Mouse (Mus musculus) small intestine, adult 2 months (tissue): ENCODE measurements around the gene Rcn2. TPM values are rescaled to one million over a fixed set of nuclear protein-coding genes. Genes with fewer than 3 reads are reported as not detected.

Experiments
- H3K27ac ChIP-seq: fragments of 200-500 bp; 2 replicates; pipeline ENCODE4 v1.5.1; 2012; ENCODE audit warnings: low read depth, low read length, control low read depth, inconsistent platforms; ENCODE audit not compliant: insufficient read depth
- H3K27me3 ChIP-seq: fragments of 200-500 bp; 2 replicates; pipeline ENCODE4 v1.6.1; 2012; ENCODE audit warnings: mild to moderate bottlenecking, moderate library complexity, low read length, inconsistent platforms; ENCODE audit not compliant: control insufficient read depth, insufficient read depth
- H3K36me3 ChIP-seq: fragments of 200-500 bp; 2 replicates; pipeline ENCODE4 v1.6.1; 2012; ENCODE audit warnings: mild to moderate bottlenecking, low read length, control low read depth, inconsistent platforms; ENCODE audit not compliant: control insufficient read depth, insufficient read depth
- H3K4me1 ChIP-seq: fragments of 200-500 bp; 2 replicates; pipeline ENCODE4 v1.6.1; 2012; ENCODE audit warnings: low read length, inconsistent platforms, mixed read lengths; ENCODE audit not compliant: control insufficient read depth, insufficient read depth, insufficient read length
- H3K4me3 ChIP-seq: fragments of 200-500 bp; 2 replicates; pipeline ENCODE4 v1.5.1; 2012; ENCODE audit warnings: low read depth, mild to moderate bottlenecking, control low read depth, inconsistent platforms, low read length, moderate library complexity
- CTCF ChIP-seq: fragments of 200-500 bp; IDR thresholded peaks from 2 replicates; pipeline ENCODE4 v1.5.1; 2012; ENCODE audit warnings: low read depth, mild to moderate bottlenecking, control low read depth, inconsistent platforms, low read length, moderate library complexity, mixed read lengths; ENCODE audit not compliant: insufficient replicate concordance, insufficient read length; ENCODE audit errors: extremely low read depth
- POLR2A ChIP-seq: fragments of 200-500 bp; IDR thresholded peaks from 2 replicates; pipeline ENCODE4 v1.6.1; 2012; ENCODE audit warnings: low read depth, mild to moderate bottlenecking, control low read depth, inconsistent platforms, low read length, moderate library complexity
- WGBS: fragments of 180-500 bp; shearing (Covaris S2); methylation state at CpG from one replicate; pipeline ENCODE4 v1.1.7; 2018; 5-methylcytosine and 5-hydroxymethylcytosine counted together
- polyA plus RNA-seq: library from polyadenylated mRNA; depleted of rRNA; stranded (reverse); fragments of >200 nt; gene quantifications from 2 replicates; pipeline ENCODE4 v1.2.3, GENCODE M21; 2012

Rcn2 gene
- polyA plus RNA-seq, 1 experiment: 34.2 TPM

DNA sequence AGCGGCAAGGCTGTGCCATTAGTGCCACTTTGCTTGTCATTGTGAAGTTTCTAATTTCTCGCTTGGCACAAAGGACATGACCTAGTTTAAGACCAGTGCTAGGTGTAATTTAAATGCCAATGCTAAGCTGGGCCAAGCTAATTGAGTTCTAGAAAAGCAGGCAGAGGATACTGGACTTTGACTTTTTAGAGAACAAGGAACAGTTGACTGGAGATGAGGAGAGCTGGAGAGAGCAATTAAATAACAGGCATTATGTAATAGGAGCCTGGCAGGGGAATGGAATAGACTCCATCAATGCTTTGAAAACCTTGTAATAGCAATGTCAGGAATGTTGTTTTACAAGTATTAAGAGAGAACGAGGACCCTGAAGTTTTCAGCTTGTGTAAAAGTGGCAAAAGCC is 12.2 kb downstream of the Rcn2 start:
- Histone ChIP-seq H3K27ac (no peak overlapping the region), H3K4me1 (no peaks in the 10 kb centered on the region), H3K36me3 (peaks cover 16% of the 10 kb centered on the region), H3K27me3 (no peaks in the 10 kb centered on the region), H3K4me3 (no peak overlapping the region)
- WGBS: 70% methylated on average over 3 of the region's 3 CpGs
- TF ChIP-seq POLR2A (no peak), CTCF (no peak)

DNA sequence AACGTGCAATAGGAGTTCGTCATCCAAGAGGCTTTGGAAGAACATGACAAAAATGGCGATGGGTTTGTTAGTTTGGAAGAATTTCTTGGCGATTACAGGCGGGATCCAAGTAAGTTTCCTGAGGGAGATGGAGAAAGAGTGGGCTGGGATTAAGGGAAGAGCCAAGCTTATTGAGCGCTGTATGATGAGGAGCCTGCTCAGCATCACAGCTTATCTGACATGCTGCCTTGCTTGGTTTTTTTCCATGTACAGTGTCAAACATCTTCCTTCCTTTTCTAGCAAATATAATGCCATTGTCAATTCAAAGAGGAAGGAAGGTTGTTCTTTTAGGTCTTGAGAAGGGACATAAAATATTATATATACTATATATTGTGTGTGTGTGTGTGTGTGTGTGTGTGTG is 14.5 kb downstream of the Rcn2 start:
- Histone ChIP-seq H3K36me3 (peaks cover 28% of the 10 kb centered on the region), H3K27me3 (no peaks in the 10 kb centered on the region), H3K27ac (no peak overlapping the region), H3K4me1 (no peaks in the 10 kb centered on the region), H3K4me3 (no peak overlapping the region)
- 92% methylated on average over 6 of the region's 6 CpGs for WGBS
- no peak for TF ChIP-seq POLR2A
- no peak for TF ChIP-seq CTCF

DNA sequence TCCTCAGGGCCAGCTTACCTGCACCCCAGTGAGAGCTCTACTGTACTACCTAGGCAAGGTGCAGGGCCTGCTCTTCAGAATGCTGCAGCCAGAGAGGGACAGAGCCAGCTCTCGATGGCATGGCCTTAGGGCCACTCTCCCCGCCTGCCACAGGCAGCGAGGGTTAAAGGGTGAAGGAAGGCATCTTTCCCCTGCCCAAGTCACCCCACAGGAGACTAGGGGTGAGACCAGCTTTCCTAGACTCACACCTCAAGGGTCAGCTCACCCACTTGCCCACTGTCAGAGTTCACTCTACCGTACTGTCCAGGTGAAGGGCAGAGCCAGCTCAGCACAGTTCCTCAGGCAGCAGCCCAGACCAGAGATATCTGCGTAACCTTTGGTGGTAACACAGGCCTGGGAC is 20.7 kb downstream of the Rcn2 start:
- Histone ChIP-seq H3K27ac (no peak overlapping the region), H3K27me3 (no peaks in the 10 kb centered on the region), H3K4me3 (no peak overlapping the region), H3K36me3 (peaks cover 22% of the 10 kb centered on the region), H3K4me1 (no peaks in the 10 kb centered on the region)
- WGBS: 98% methylated on average over 5 of the region's 5 CpGs
- no peak for TF ChIP-seq POLR2A
- no peak for TF ChIP-seq CTCF

DNA sequence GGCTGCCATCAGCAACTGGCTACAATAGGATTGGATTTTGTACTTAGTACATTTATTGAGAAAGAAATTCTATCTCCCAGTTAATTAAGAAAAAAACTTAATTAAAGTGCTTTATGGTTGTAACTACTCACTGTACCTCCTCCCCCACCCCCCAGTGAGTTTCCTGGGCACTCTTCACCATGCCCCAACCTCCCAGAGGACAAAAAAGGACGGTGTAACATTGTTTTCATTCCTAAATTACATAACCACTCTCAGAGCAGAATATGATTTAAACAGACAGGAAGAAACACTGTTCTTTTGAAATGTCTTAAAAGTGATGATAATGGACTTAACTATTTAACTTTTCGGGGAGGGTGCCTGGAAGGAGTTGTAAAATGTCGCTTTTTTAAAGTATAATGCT is 23.4 kb downstream of the Rcn2 start:
- peaks cover 8% of the 10 kb centered on the region for H3K36me3 ChIP-seq
- peaks cover 2% of the 10 kb centered on the region; the same call in 1 of the 2 replicates for H3K4me1 ChIP-seq
- H3K4me3 ChIP-seq: no peak overlapping the region
- H3K27me3 ChIP-seq: no peaks in the 10 kb centered on the region
- TF ChIP-seq POLR2A: no peak
- no peak for TF ChIP-seq CTCF
- 74% methylated on average over 3 of the region's 3 CpGs for WGBS
- H3K27ac ChIP-seq: no peak overlapping the region

DNA sequence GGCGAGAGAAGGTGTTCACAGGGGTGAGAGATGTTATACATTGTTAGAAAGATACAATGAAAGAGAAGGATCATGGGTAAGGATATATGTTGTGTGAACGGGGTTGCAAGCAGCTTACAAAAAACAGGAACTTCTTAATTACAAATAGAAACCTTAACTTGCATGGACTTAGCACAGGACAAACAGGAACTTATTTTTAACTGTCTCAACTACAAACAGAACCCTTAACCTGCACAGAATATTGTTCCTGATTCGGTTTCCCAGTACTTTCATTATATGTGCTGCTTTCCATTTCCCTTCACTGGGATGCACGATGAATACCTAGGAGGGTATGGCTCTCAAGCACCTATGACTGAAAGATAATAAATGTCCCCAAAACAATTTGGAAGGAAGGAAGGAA is 26.3 kb downstream of the Rcn2 start:
- WGBS: 86% methylated on average over 4 of the region's 4 CpGs
- peaks cover 2% of the 10 kb centered on the region; the same call in 1 of the 2 replicates for H3K4me1 ChIP-seq
- no peak overlapping the region for H3K4me3 ChIP-seq
- H3K27me3 ChIP-seq: no peaks in the 10 kb centered on the region
- no peaks in the 10 kb centered on the region for H3K36me3 ChIP-seq
- H3K27ac ChIP-seq: no peak overlapping the region
- no peak for TF ChIP-seq CTCF
- TF ChIP-seq POLR2A: no peak

DNA sequence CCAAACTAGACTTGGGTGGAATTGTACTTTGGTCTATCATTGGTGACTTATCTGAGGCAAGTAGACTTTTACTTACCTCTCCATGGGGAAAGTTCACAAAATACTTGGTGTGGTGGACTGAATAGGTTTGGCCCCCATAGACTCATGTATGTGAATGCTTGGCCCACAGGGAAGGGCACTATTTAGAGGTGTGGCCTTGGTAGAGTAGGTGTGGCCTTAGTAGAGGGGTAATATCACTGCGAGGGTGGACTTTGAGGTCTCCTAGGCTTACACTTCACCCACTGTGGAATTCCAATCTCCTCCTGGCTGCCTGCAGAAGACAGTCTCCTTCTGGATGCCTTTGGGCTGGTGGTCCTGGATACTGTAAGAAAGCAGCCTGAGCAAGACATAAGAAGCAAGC is 27.0 kb downstream of the Rcn2 start:
- Histone ChIP-seq H3K4me1 (peaks cover 2% of the 10 kb centered on the region; the same call in 1 of the 2 replicates), H3K4me3 (no peak overlapping the region), H3K36me3 (no peaks in the 10 kb centered on the region), H3K27me3 (no peaks in the 10 kb centered on the region), H3K27ac (peak overlapping the region; percentile 54; the same call in 1 of the 2 replicates)
- TF ChIP-seq CTCF (no peak), POLR2A (no peak)
- 38% methylated on average over 1 of the region's 1 CpGs for WGBS

DNA sequence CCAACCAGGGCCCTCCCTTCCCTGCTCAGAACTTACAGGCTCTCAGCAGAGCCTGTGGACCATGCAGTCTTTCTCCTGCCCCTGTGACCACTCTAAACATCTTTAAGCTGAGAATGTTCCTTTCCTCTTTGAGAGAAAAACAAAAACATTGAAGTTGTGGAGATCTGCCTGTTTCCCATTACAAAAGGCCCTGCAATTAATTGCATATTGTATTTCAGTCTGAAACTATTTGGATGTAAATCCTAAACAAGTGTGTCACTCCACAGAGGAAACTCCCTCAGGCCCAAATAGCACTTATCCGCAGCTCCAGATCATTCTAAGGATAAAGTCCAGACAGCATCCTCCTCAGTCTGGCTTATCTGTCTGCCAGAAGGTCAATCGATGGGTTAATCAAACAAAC is 31.2 kb downstream of the Rcn2 start:
- Histone ChIP-seq H3K27me3 (no peaks in the 10 kb centered on the region), H3K36me3 (no peaks in the 10 kb centered on the region)
- WGBS: 54% methylated on average over 2 of the region's 2 CpGs

More for the DNA sequence above, 31.2 kb downstream of the Rcn2 start:
- no peak overlapping the region for H3K4me3 ChIP-seq
- peaks cover 7% of the 10 kb centered on the region; the same call in 1 of the 2 replicates for H3K4me1 ChIP-seq
- no peak for TF ChIP-seq POLR2A
- no peak for TF ChIP-seq CTCF
- no peak overlapping the region for H3K27ac ChIP-seq
